Mouse (Mus musculus) 3134 (cell line): ENCODE measurements around the gene Abca5.
"Not testable (repeated sequence)": the region's sequence is repeated elsewhere in the genome, so short reads cannot be mapped to it uniquely, and the experiment has no call there.

Experiments used
- DNase-seq: peaks from one replicate; pipeline ENCODE4 v3.0.0-alpha.2; 2011; ENCODE audit warnings: low spot score; ENCODE audit not compliant: insufficient read length; ENCODE audit errors: extremely low read depth

Gene Abca5

GRCm38 (mm10) chr11:110337289-110338245, at the start of gene Abca5:
TSS of gene Abca5 (minus strand) at chr11:110337716.
- DNase-seq, result peak; percentile 85

- DNase-seq, result no peak
Measured at GRCm38 (mm10) chr11:110385487-110385886, 48.0 kb upstream of the Abca5 start.

- DNase-seq, result no peak
Measured at GRCm38 (mm10) chr11:110380310-110380668, 42.8 kb upstream of the Abca5 start.

- no peak for DNase-seq
Measured at GRCm38 (mm10) chr11:110379661-110380309, 42.3 kb upstream of the Abca5 start.

GRCm38 (mm10) chr11:110374036-110374435, 36.5 kb upstream of the Abca5 start:
- no peak for DNase-seq

GRCm38 (mm10) chr11:110372266-110372954, 34.9 kb upstream of the Abca5 start:
- no peak for DNase-seq

GRCm38 (mm10) chr11:110371827-110372226, 34.3 kb upstream of the Abca5 start:
- DNase-seq, result no peak

GRCm38 (mm10) chr11:110369312-110370019, 31.9 kb upstream of the Abca5 start:
- DNase-seq, result no peak

GRCm38 (mm10) chr11:110367638-110368037, 30.1 kb upstream of the Abca5 start:
- DNase-seq, result no peak

- DNase-seq, result no peak
Measured at GRCm38 (mm10) chr11:110366902-110367301, 29.4 kb upstream of the Abca5 start.

GRCm38 (mm10) chr11:110365016-110365415, 27.5 kb upstream of the Abca5 start:
- no peak for DNase-seq

- peak; percentile 51 for DNase-seq
Measured at GRCm38 (mm10) chr11:110357756-110358551, 20.4 kb upstream of the Abca5 start.

GRCm38 (mm10) chr11:110355131-110355530, 17.6 kb upstream of the Abca5 start:
- DNase-seq, result not testable (repeated sequence)

- DNase-seq, result no peak
Measured at GRCm38 (mm10) chr11:110354261-110354660, 16.7 kb upstream of the Abca5 start.

- no peak for DNase-seq
Measured at GRCm38 (mm10) chr11:110348170-110348569, 10.7 kb upstream of the Abca5 start.

- no peak for DNase-seq
Measured at GRCm38 (mm10) chr11:110347768-110348167, 10.3 kb upstream of the Abca5 start.

- no peak for DNase-seq
Measured at GRCm38 (mm10) chr11:110336814-110337288, 665 bp downstream of the Abca5 start.

- DNase-seq, result no peak
Measured at GRCm38 (mm10) chr11:110330093-110330492, 7.4 kb downstream of the Abca5 start.

- DNase-seq, result no peak
Measured at GRCm38 (mm10) chr11:110322266-110322665, 15.2 kb downstream of the Abca5 start.
